Mouse (Mus musculus) ovary, postnatal 36 days (tissue): ENCODE results near the gene Gzmg.
"Not testable (repeated sequence)": the region's sequence is repeated elsewhere in the genome, so short reads cannot be mapped to it uniquely, and the experiment has no call there.

Source experiments
- DNase-seq: peaks from one replicate; pipeline ENCODE4 v3.0.0; 2022; ENCODE audit warnings: low spot score, mixed read lengths

Gzmg gene

DNA sequence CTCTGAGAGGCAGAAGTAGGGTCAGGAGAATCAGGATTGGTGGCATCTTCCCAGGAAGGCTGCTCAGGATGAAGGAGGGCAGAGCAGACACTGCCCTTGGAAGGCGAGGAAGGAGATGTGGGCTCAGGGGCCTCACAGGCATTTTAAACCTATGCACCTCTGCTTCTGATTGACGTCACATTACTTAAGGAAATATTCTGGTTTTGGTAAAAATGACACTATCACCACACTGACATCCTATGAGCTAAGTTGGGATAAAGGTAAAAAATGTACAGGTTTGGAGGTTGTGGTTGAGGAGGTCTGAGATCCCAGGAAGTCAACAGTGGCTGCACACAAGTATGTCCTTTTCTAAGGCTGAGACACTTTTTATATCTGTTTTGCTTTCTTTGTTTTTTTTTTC lies at the start of gene Gzmg:
Gene Gzmg (minus strand): TSS at position 101 of the 400 bp plus-strand sequence.
- not testable (repeated sequence) for DNase-seq

GRCm38 (mm10) chr14:56205613-56206012 lies 46.2 kb upstream of the Gzmg start:
- no peak for DNase-seq

- peak; percentile 28 for DNase-seq
These were observed 45.6 kb upstream of the Gzmg start for GRCm38 (mm10) chr14:56205021-56205420.

DNA sequence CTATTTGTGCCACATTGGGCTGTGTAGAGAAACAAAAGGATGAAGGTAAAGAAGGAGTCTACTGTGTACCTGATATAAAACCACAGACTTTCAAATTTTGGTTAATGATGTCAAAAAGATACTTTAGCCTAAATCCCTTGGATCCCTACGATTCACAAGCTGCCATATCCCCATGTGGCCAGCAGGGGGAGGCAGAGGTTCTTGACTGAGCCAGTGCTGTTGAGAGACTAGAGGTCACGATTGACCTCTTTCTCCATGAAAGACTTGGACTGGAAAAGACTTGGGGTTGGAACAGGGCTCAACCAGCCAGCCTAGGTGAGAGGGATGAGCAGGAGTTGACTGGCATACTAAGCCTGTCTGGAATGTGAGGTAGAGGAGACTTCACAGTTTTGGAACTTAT lies 44.6 kb upstream of the Gzmg start:
- peak; percentile 64 for DNase-seq

- no peak for DNase-seq
These were observed 27.6 kb upstream of the Gzmg start for GRCm38 (mm10) chr14:56186946-56187345.

- no peak for DNase-seq
These were observed 27.1 kb upstream of the Gzmg start for GRCm38 (mm10) chr14:56186521-56186920.

DNA sequence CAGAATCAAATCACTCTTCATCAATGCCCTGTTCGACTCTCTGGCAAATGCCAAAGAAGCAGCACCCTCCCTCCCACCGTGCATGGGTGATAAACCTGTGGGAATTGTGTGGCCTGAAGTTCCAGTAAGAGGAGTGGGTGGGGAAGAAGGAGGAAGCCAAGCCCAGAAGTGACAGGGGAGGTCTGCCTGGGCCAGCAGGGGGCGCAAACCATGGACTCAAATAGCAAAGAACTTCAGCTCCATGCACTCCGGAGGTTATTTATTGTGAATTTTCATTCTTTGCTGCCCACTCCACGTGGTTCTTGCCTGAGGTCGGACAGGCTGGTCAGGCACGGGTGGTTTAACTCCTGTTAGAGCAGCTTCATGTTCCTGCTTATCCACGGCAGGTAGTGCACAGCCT lies 18.3 kb upstream of the Gzmg start:
- DNase-seq = peak; percentile 34

- no peak for DNase-seq
These were observed 15.1 kb upstream of the Gzmg start, which contains the start of gene Gzmn for GRCm38 (mm10) chr14:56174499-56174898. TSS of gene Gzmn (minus strand) at chr14:56174599.

DNA sequence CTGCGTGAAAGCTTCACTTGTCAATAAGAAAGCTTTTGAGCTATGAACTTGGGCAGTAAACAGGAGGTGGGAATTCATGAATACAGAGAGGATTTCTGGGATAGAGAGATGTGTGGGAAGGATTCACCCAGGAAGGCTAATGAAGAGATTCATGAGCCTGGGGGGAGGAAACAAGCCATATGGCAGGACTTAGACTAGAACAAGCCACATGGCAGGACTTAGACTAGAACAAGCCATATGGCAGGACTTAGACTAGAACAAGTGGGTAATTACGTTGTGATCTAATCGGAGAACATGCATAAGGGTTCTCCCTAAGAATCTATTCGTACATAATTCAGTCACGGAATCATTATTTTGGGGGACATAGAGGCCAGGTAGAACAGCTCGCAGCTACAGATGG lies 14.0 kb upstream of the Gzmg start:
- DNase-seq = no peak

DNA sequence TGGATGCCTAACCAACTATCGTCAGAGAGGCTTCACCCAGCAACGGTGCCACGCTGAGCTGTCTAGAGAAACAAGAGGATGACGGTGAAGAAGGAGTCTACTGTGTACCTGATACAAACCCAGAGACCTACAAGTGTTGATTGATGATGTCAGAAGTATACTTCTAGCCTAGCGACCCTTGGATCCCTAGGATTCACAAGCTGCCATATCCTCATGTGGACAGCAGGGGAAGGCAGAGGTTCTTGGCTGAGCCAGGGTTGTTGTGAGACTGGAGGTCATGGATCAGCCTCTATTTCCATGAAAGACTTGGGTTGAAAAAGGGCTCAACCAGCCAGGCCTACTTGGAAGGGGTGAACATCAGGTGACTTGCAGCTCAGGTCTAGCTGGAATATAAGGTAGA lies 13.4 kb upstream of the Gzmg start:
- DNase-seq = no peak

GRCm38 (mm10) chr14:56168009-56168408 lies 8.6 kb upstream of the Gzmg start:
- no peak for DNase-seq

- no peak for DNase-seq
These were observed 2.7 kb upstream of the Gzmg start for GRCm38 (mm10) chr14:56162109-56162508.

- DNase-seq = no peak
These were observed 4.0 kb downstream of the Gzmg start for GRCm38 (mm10) chr14:56155340-56155739.

- DNase-seq = not testable (repeated sequence)
These were observed 25.7 kb downstream of the Gzmg start for GRCm38 (mm10) chr14:56133675-56134074.

- DNase-seq = not testable (repeated sequence)
These were observed 26.9 kb downstream of the Gzmg start, which contains the start of gene Gzmd for GRCm38 (mm10) chr14:56132508-56132907. TSS of gene Gzmd (minus strand) at chr14:56132608.

DNA sequence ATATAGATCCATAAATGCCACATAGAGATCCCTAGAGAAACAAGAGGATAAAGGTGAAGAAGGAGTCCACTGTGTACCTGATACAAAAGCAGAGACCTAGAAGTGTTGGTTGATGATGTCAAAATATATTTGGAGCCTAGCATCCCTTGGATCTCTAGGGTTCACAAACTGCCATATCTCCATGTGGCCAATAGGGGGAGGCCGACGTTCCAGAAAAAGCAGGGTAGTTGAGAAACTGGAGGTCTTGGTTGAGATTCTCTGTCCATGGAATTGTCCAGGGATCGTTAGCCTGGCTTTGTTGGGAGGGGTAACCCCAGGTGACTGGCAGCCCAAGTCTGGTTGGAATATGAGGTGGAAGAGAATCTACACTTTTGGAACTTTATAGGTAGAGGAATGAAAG lies 31.0 kb downstream of the Gzmg start:
- DNase-seq = no peak

DNA sequence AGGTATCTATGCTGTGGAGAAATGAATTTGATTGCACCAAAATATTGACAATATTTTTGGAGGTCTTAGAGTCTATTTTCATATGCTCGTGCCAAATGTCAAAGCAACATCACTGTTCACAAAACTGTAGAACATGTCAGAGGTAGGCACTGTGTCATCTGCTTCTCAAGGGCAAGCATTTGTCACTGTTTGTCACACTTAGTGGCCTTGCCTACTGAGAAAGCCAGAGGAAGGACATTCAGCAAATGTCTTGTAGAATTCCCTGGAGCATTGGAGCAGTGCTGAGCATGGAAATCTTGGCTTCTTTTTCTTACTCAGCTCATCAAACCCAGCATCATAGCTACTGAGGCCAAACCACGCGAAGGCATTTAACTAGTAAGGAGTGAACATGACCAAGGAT lies 35.9 kb downstream of the Gzmg start:
- DNase-seq = no peak

DNA sequence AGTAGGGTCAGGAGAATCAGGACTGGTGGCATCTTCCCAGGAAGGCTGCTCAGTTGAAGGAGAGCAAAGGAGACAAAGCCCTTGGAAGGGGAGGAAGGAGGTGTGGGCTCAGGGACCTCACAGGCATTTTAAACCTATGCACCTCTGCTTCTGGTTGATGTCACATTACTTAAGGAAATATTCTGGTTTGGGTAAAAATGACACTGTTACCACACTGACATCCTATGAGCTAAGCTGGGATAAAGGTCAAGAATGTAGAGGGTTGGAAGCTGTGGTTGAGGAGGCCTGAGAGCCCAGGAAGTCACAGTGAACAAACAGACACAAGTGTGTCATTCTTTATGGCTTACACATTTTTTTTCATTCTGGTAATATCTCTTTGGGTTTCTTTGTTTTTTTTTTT lies 38.9 kb downstream of the Gzmg start, which contains the start of gene Gzme:
Gene Gzme (minus strand): TSS at position 101 of the 400 bp plus-strand sequence.
- DNase-seq = no peak

GRCm38 (mm10) chr14:56115531-56116310 lies 43.7 kb downstream of the Gzmg start:
- not testable (repeated sequence) for DNase-seq
